Comparison of ENCODE assay signal across 10 mouse cellular contexts in the genomic region with DNA sequence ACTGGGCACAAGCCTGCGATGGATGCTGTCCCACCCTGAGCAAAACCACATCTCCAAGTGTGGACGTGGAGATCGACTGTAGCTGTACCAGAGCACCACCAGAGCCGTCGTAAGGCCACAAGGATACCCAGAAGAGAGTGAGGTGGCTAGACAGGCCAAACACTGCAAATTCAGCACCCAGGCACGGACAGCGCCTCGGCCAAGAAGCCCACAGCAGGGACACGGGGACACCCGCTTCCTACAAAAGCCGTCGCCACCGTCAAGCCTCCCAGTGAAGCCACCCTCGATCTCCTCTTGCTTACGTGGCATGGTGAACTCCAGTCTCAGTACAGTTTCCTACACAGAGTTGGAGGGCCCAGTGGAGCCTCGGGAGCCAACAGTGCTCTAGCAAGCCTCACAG. TPM values are rescaled to one million over a fixed set of nuclear protein-coding genes. Genes with fewer than 3 reads are reported as not detected.
DNase-seq lines count a peak whose midpoint lies in the region; ATAC-seq and TF ChIP-seq lines count a peak whose summit lies in the region.
"Had no signal": no experiment of that assay in that cellular context is flagged by ENCODE, and none has a peak within 500 bp of the region (broad histone marks: within the 10 kb centered on the region; RNA-seq: fewer than 3 reads in every experiment).

No protein-coding gene starts in this region.

- H3K4me1 ChIP-seq in forebrain, embryonic 11.5 days (replicated peaks; ENCODE audit: control insufficient read depth, insufficient read depth, low read length): peaks cover 14% of the 10 kb centered on the region
- H3K4me1 ChIP-seq in forebrain, embryonic 13.5 days: peaks cover 42% of the 10 kb centered on the region
- H3K4me1 ChIP-seq in midbrain, embryonic 11.5 days (ENCODE audit: control insufficient read depth, insufficient read depth, low read length): peaks cover 10% of the 10 kb centered on the region
- H3K4me1 ChIP-seq in midbrain, postnatal 0 days (ENCODE audit: insufficient read depth, low read length): peaks cover 13% of the 10 kb centered on the region; the same call in 1 of the 2 replicates
- H3K4me1 ChIP-seq in midbrain, embryonic 13.5 days (replicated peaks): peaks cover 41% of the 10 kb centered on the region

- H3K4me2 ChIP-seq in forebrain, embryonic 11.5 days (ENCODE audit: low read depth, low read length, severe bottlenecking): no peak overlapping the region
- H3K4me2 ChIP-seq in forebrain, embryonic 13.5 days: no peak overlapping the region
- no peak overlapping the region for H3K4me2 ChIP-seq in midbrain, embryonic 11.5 days
- H3K4me2 ChIP-seq in midbrain, postnatal 0 days (ENCODE audit: low read depth, low read length, poor library complexity, severe bottlenecking): no peak overlapping the region
- no peak overlapping the region for H3K4me2 ChIP-seq in midbrain, embryonic 13.5 days (replicated peaks)
- H3K4me2 ChIP-seq: heart, embryonic 13.5 days had no signal

- peak; percentile 76 for DNase-seq in forebrain, embryonic 11.5 days (ENCODE audit: low spot score)
- DNase-seq in midbrain, embryonic 11.5 days (ENCODE audit: low spot score, missing footprints): peak; percentile 92
- DNase-seq in midbrain, postnatal 0 days (ENCODE audit: low spot score): no peak
- DNase-seq in testis, postnatal 10 days (ENCODE audit: low spot score): peak; percentile 79

- no peaks in the 10 kb centered on the region; the same call in 1 of the 2 replicates for H3K36me3 ChIP-seq in forebrain, embryonic 11.5 days (ENCODE audit: control insufficient read depth, insufficient read depth, low read length)
- peaks cover 8% of the 10 kb centered on the region for H3K36me3 ChIP-seq in forebrain, embryonic 13.5 days (ENCODE audit: poor library complexity, severe bottlenecking)
- 0 out of 2 replicates have a peak, but pooled peaks cover under 1% of the 10 kb centered on the region for H3K36me3 ChIP-seq in midbrain, embryonic 11.5 days (ENCODE audit: control insufficient read depth, insufficient read depth, low read length)
- peaks cover 9% of the 10 kb centered on the region for H3K36me3 ChIP-seq in midbrain, postnatal 0 days (ENCODE audit: insufficient read depth, low read length)
- peaks cover 9% of the 10 kb centered on the region for H3K36me3 ChIP-seq in midbrain, embryonic 13.5 days

- ATAC-seq in forebrain, embryonic 11.5 days (replicated peaks; ENCODE audit: low FRiP score): no peak
- no peak for ATAC-seq in forebrain, embryonic 13.5 days
- ATAC-seq in midbrain, embryonic 11.5 days (ENCODE audit: low FRiP score): no peak
- no peak for ATAC-seq in midbrain, postnatal 0 days (ENCODE audit: low FRiP score)
- peak; percentile 28; the same call in 1 of the 2 replicates for ATAC-seq in granulocyte monocyte progenitor cell, adult 5-6 weeks (replicated peaks; ENCODE audit: poor library complexity, severe bottlenecking)
- no peak for ATAC-seq in midbrain, embryonic 13.5 days
- no peak for ATAC-seq in erythroblast, adult 5-6 weeks (replicated peaks; ENCODE audit: low FRiP score, poor library complexity, severe bottlenecking)

- H3K4me3 ChIP-seq in forebrain, embryonic 11.5 days (ENCODE audit: low read depth, low read length): no peak overlapping the region
- no peak overlapping the region for H3K4me3 ChIP-seq in forebrain, embryonic 13.5 days
- H3K4me3 ChIP-seq in midbrain, embryonic 11.5 days (ENCODE audit: low read depth, low read length): no peak overlapping the region
- H3K4me3 ChIP-seq in midbrain, postnatal 0 days (ENCODE audit: low read depth, low read length): no peak overlapping the region
- H3K4me3 ChIP-seq in midbrain, embryonic 13.5 days (replicated peaks): no peak overlapping the region
- H3K4me3 ChIP-seq: heart, embryonic 13.5 days had no signal

- WGBS in forebrain, embryonic 11.5 days: 2% methylated on average over 16 of the region's 16 CpGs
- WGBS in forebrain, embryonic 13.5 days: 2% methylated on average over 16 of the region's 16 CpGs
- 2% methylated on average over 16 of the region's 16 CpGs for WGBS in midbrain, embryonic 11.5 days
- 8% methylated on average over 16 of the region's 16 CpGs for WGBS in midbrain, postnatal 0 days
- 3% methylated on average over 16 of the region's 16 CpGs for WGBS in midbrain, embryonic 13.5 days

- H3K27ac ChIP-seq in forebrain, embryonic 11.5 days (ENCODE audit: low read depth, low read length): no peak overlapping the region
- H3K27ac ChIP-seq in forebrain, embryonic 13.5 days: no peak overlapping the region
- H3K27ac ChIP-seq in midbrain, embryonic 11.5 days (ENCODE audit: low read depth, low read length): no peak overlapping the region
- no peak overlapping the region for H3K27ac ChIP-seq in midbrain, postnatal 0 days (ENCODE audit: low read depth, low read length)
- H3K27ac ChIP-seq in midbrain, embryonic 13.5 days: no peak overlapping the region
- H3K27ac ChIP-seq: heart, embryonic 13.5 days had no signal

- H3K9me3 ChIP-seq in forebrain, embryonic 11.5 days (ENCODE audit: control insufficient read depth, low read length): no peaks in the 10 kb centered on the region
- no peaks in the 10 kb centered on the region for H3K9me3 ChIP-seq in forebrain, embryonic 13.5 days (replicated peaks)
- no peaks in the 10 kb centered on the region for H3K9me3 ChIP-seq in midbrain, embryonic 11.5 days (ENCODE audit: control insufficient read depth, low read length)
- no peaks in the 10 kb centered on the region for H3K9me3 ChIP-seq in midbrain, postnatal 0 days (ENCODE audit: low read length)
- H3K9me3 ChIP-seq in midbrain, embryonic 13.5 days: no peaks in the 10 kb centered on the region
- H3K9me3 ChIP-seq: heart, embryonic 13.5 days had no signal

- no peak overlapping the region for H3K9ac ChIP-seq in forebrain, embryonic 11.5 days (ENCODE audit: low read length)
- H3K9ac ChIP-seq in forebrain, embryonic 13.5 days: no peak overlapping the region
- no peak overlapping the region for H3K9ac ChIP-seq in midbrain, embryonic 11.5 days (ENCODE audit: low read length)
- no peak overlapping the region for H3K9ac ChIP-seq in midbrain, postnatal 0 days (replicated peaks; ENCODE audit: low read length, poor library complexity, severe bottlenecking)
- no peak overlapping the region for H3K9ac ChIP-seq in midbrain, embryonic 13.5 days (replicated peaks)
- H3K9ac ChIP-seq: heart, embryonic 13.5 days had no signal

- TF ChIP-seq CTCF in midbrain, postnatal 0 days (IDR thresholded peaks at IDR 0.05): no peak

- H3K27me3 ChIP-seq in forebrain, embryonic 11.5 days (ENCODE audit: control insufficient read depth, insufficient read depth, low read length): peaks cover 79% of the 10 kb centered on the region
- H3K27me3 ChIP-seq in forebrain, embryonic 13.5 days: peaks cover 87% of the 10 kb centered on the region
- H3K27me3 ChIP-seq in midbrain, embryonic 11.5 days (ENCODE audit: control insufficient read depth, insufficient read depth, low read length): peaks cover 83% of the 10 kb centered on the region
- peaks cover 79% of the 10 kb centered on the region for H3K27me3 ChIP-seq in midbrain, postnatal 0 days (ENCODE audit: insufficient read depth, low read length)
- H3K27me3 ChIP-seq in midbrain, embryonic 13.5 days: peaks cover 91% of the 10 kb centered on the region

RNA-seq across cellular contexts. Expression of a gene that starts 3.0 kb away (rescaled TPM):
- 0.16 TPM in 1 of 2 replicates, not detected in the other for polyA plus RNA-seq in forebrain, embryonic 11.5 days (2014; fragmentation: Nextera tagmentation; extraction: Ambion mirVana)
- polyA plus RNA-seq in forebrain, embryonic 13.5 days (2015; fragmentation: Nextera tagmentation; extraction: Ambion mirVana): 0.09 and 0.21 TPM in 2 replicates
- polyA plus RNA-seq in midbrain, embryonic 11.5 days (2014; fragmentation: Nextera tagmentation; extraction: Ambion mirVana): 0.10 and 0.30 TPM in 2 replicates
- total RNA-seq in midbrain, postnatal 0 days (2014; rRNA removed): 0.38 TPM in 1 of 2 replicates, not detected in the other
- polyA plus RNA-seq in midbrain, postnatal 0 days (2015; fragmentation: Nextera tagmentation; extraction: Ambion mirVana): 0.12 TPM in 1 of 2 replicates, not detected in the other
- not detected in 2 replicates for total RNA-seq in granulocyte monocyte progenitor cell, adult 5-6 weeks (2014; fragmentation: Nextera tagmentation)
- not detected in 2 replicates for total RNA-seq in granulocyte monocyte progenitor cell, adult 5-6 weeks (2017)
- 0.17 TPM in 1 of 2 replicates, not detected in the other for polyA plus RNA-seq in midbrain, embryonic 13.5 days (2015; fragmentation: Nextera tagmentation; extraction: Ambion mirVana)
- not detected in 2 replicates for total RNA-seq in erythroblast, adult 5-6 weeks (2015; ENCODE audit: low replicate concordance)
- not detected in 2 replicates for total RNA-seq in erythroblast, adult 5-6 weeks (2017; ENCODE audit: low replicate concordance)
- polyA plus RNA-seq: liver, embryonic 16.5 days had no signal

RNA-seq across cellular contexts. Expression of a gene that starts 32.2 kb away (rescaled TPM):
- polyA plus RNA-seq in forebrain, embryonic 11.5 days (2014; fragmentation: Nextera tagmentation; extraction: Ambion mirVana): 20.6 and 22.9 TPM in 2 replicates
- 13.5 and 15.7 TPM in 2 replicates for polyA plus RNA-seq in forebrain, embryonic 13.5 days (2015; fragmentation: Nextera tagmentation; extraction: Ambion mirVana)
- 18.2 and 18.4 TPM in 2 replicates for polyA plus RNA-seq in midbrain, embryonic 11.5 days (2014; fragmentation: Nextera tagmentation; extraction: Ambion mirVana)
- 19.2 and 25.6 TPM in 2 replicates for total RNA-seq in midbrain, postnatal 0 days (2014; rRNA removed)
- 8.4 and 9.9 TPM in 2 replicates for polyA plus RNA-seq in midbrain, postnatal 0 days (2015; fragmentation: Nextera tagmentation; extraction: Ambion mirVana)
- total RNA-seq in granulocyte monocyte progenitor cell, adult 5-6 weeks (2014; fragmentation: Nextera tagmentation): 10.9 and 11.5 TPM in 2 replicates
- 4.8 and 7.1 TPM in 2 replicates for total RNA-seq in granulocyte monocyte progenitor cell, adult 5-6 weeks (2017)
- polyA plus RNA-seq in midbrain, embryonic 13.5 days (2015; fragmentation: Nextera tagmentation; extraction: Ambion mirVana): 15.4 and 15.7 TPM in 2 replicates
- 1.7 and 2.1 TPM in 2 replicates for total RNA-seq in erythroblast, adult 5-6 weeks (2015; ENCODE audit: low replicate concordance)
- 0.60 and 1.7 TPM in 2 replicates for total RNA-seq in erythroblast, adult 5-6 weeks (2017; ENCODE audit: low replicate concordance)
